Mouse (Mus musculus): Measurements from ENCODE around the gene Sox15. TPM values are rescaled to one million over a fixed set of nuclear protein-coding genes. Genes with fewer than 3 reads are reported as not detected.
"Not testable (repeated sequence)": the region's sequence is repeated elsewhere in the genome, so short reads cannot be mapped to it uniquely, and the experiment has no call there.

The Sox15 gene
- polyA plus RNA-seq, 1 experiment from 2014 or later = 0.18 TPM

- Histone ChIP-seq H3K4me1 (peaks cover 9% of the 10 kb centered on the region), H3K36me3 (no peaks in the 10 kb centered on the region), H3K9ac (no peak overlapping the region), H3K27me3 (peaks cover 8% of the 10 kb centered on the region; the same call in 1 of the 2 replicates), H3K27ac (no peak overlapping the region), H3K9me3 (replicated peaks) (no peaks in the 10 kb centered on the region), H3K4me3 (replicated peaks) (no peak overlapping the region), H3K4me2 (no peak overlapping the region)
- ATAC-seq (replicated peaks; ENCODE audit: low FRiP score) = no peak
- 82% methylated on average over 7 of the region's 7 CpGs for WGBS
These were observed 34.6 kb upstream of the Sox15 start for GRCm38 (mm10) chr11:69620394-69621081.

DNA sequence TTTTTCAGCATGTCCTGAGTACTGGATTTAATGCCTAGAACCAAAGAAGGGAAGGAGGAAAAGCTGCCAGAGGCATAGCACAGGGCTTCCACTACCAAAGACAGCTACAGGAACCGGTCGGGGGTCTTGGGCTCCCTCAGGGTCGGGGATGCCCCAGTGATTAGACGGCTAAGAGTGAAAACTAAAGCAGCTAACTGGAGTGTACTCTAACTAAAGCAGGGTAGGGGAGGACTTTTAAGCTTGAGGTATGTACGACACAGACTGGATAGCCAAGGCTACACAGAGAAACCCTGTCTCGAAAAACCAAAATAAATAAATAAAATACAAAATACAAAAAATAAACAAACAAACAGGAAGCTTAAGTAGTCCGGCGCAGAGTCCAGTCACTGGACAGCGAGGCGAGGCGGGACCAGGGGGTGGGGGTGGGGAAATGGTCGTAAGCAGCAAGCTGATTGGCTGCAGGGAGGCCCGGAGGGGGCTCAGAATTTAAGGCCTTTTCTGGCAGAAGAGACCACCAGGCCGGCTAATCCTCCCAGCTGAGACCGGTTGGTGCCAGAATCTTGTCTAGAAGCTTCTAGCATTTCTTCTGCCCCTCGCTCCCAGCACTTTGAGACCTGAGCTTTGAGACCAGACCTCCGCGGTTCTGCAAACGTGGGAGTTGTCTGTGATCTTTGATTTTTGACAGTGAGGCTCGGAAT lies 33.4 kb upstream of the Sox15 start, which contains the start of gene Sat2:
TSS of gene Sat2 (plus strand) at position 454 of the 698 bp plus-strand sequence.
- Histone ChIP-seq H3K9me3 (replicated peaks) (no peaks in the 10 kb centered on the region), H3K4me2 (peak within 1 kb of the TSS; percentile 83)
- WGBS = under 1% methylated on average over 20 of the region's 20 CpGs

DNA sequence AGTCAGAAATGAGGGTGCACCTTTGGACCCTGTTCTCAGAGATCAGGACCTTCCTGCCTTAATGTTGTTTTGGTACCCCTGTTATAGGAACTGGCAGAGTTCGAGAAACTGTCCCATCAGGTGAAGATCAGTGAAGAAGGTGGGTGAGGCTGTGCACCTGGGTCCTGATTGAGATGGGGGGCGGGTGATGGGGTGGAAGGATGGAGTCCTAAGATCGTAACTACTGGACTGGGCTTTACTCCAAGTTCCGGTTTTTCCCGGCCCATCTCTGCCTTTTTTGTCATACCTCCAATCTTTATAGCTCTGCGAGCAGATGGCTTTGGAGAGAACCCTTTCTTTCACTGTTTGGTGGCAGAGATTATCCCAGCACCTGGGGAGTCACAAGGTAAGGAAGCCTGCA lies 32.7 kb upstream of the Sox15 start:
- Histone ChIP-seq H3K36me3 (no peaks in the 10 kb centered on the region), H3K9ac (peak overlapping the region; percentile 72), H3K4me3 (replicated peaks) (peak overlapping the region; percentile 65), H3K27ac (peak overlapping the region; percentile 84), H3K9me3 (replicated peaks) (no peaks in the 10 kb centered on the region), H3K27me3 (no peaks in the 10 kb centered on the region), H3K4me1 (peaks cover 9% of the 10 kb centered on the region), H3K4me2 (peak overlapping the region; percentile 83)
- no peak; the same call in 1 of the 2 replicates for ATAC-seq (replicated peaks; ENCODE audit: low FRiP score)
- WGBS = 24% methylated on average over 6 of the region's 6 CpGs

More for the DNA sequence above, 33.4 kb upstream of the Sox15 start, which contains the start of gene Sat2:
- peak; percentile 88 for ATAC-seq (replicated peaks; ENCODE audit: low FRiP score)
- peaks cover 9% of the 10 kb centered on the region for H3K4me1 ChIP-seq
- peaks cover 4% of the 10 kb centered on the region; the same call in 1 of the 2 replicates for H3K27me3 ChIP-seq
- H3K9ac ChIP-seq = peak within 1 kb of the TSS; percentile 72
- no peaks in the 10 kb centered on the region for H3K36me3 ChIP-seq
- H3K4me3 ChIP-seq (replicated peaks) = peak within 1 kb of the TSS; percentile 65
- H3K27ac ChIP-seq = peak within 1 kb of the TSS; percentile 84

GRCm38 (mm10) chr11:69623006-69623405 lies 32.1 kb upstream of the Sox15 start:
- peak overlapping the region; percentile 83 for H3K4me2 ChIP-seq
- peaks cover 9% of the 10 kb centered on the region for H3K4me1 ChIP-seq
- no peak for ATAC-seq (replicated peaks; ENCODE audit: low FRiP score)
- H3K27me3 ChIP-seq = no peaks in the 10 kb centered on the region
- no peak overlapping the region for H3K27ac ChIP-seq
- H3K9ac ChIP-seq = no peak overlapping the region; the same call in 1 of the 2 replicates
- WGBS = 67% methylated on average over 4 of the region's 4 CpGs
- no peaks in the 10 kb centered on the region for H3K36me3 ChIP-seq
- H3K4me3 ChIP-seq (replicated peaks) = peak overlapping the region; percentile 65
- no peaks in the 10 kb centered on the region for H3K9me3 ChIP-seq (replicated peaks)

DNA sequence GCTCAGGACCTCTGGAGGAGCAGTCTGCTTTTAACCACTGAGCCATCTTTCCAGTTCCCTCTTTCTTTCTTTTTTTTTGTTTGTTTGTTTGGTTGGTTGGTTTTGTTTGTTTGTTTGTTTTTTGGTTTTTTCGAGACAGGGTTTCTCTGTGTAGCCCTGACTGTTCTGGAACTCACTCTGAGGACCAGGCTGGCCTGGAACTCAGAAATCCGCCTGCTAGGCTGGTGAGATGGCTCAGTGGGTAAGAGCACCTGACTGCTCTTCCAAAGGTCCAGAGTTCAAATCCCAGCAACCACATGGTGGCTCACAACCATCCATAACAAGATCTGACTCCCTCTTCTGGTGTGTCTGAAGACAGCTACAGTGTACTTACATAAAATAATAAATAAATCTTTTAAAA lies 30.8 kb upstream of the Sox15 start:
- H3K4me3 ChIP-seq (replicated peaks); H3K27me3 ChIP-seq; H3K27ac ChIP-seq; H3K4me2 ChIP-seq; H3K9me3 ChIP-seq (replicated peaks); H3K9ac ChIP-seq; H3K36me3 ChIP-seq; ATAC-seq (replicated peaks; ENCODE audit: low FRiP score): not testable (repeated sequence)
- whole genome bisulfite sequencing = 86% methylated on average over 2 of the region's 2 CpGs
- H3K4me1 ChIP-seq = peaks cover 11% of the 10 kb centered on the region

DNA sequence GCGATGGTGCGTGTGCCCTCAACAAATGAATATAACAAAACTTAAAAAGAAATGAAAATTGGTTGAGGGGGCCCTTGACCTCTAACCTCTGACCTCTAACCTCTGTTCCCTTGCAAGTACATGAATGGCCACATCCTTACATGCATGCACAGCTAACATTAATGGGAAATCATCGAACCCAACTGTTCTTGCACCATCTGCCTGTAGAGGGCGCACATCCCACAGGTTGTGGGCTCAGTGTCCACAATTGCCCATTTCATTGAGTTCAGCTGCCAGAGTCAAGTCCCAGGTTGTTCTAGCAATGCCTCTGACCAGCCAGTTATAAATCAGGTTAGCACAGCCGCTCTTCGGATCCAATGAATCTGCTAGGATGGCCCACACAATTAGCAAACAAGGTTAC lies 26.8 kb upstream of the Sox15 start:
- Histone ChIP-seq H3K4me2 (no peak overlapping the region), H3K36me3 (no peaks in the 10 kb centered on the region), H3K9me3 (replicated peaks) (no peaks in the 10 kb centered on the region), H3K9ac (no peak overlapping the region), H3K27me3 (no peaks in the 10 kb centered on the region), H3K27ac (no peak overlapping the region), H3K4me3 (replicated peaks) (no peak overlapping the region), H3K4me1 (peaks cover 5% of the 10 kb centered on the region; the same call in 1 of the 2 replicates)
- no peak for ATAC-seq (replicated peaks; ENCODE audit: low FRiP score)
- 35% methylated on average over 6 of the region's 6 CpGs for WGBS

GRCm38 (mm10) chr11:69629802-69630201 lies 25.3 kb upstream of the Sox15 start:
- Histone ChIP-seq H3K9me3 (replicated peaks) (no peaks in the 10 kb centered on the region), H3K27me3 (no peaks in the 10 kb centered on the region), H3K36me3 (no peaks in the 10 kb centered on the region), H3K9ac (no peak overlapping the region), H3K4me1 (peaks cover 17% of the 10 kb centered on the region), H3K4me3 (replicated peaks) (no peak overlapping the region), H3K4me2 (no peak overlapping the region), H3K27ac (no peak overlapping the region)
- 70% methylated on average over 1 of the region's 1 CpGs for WGBS
- ATAC-seq (replicated peaks; ENCODE audit: low FRiP score) = no peak

DNA sequence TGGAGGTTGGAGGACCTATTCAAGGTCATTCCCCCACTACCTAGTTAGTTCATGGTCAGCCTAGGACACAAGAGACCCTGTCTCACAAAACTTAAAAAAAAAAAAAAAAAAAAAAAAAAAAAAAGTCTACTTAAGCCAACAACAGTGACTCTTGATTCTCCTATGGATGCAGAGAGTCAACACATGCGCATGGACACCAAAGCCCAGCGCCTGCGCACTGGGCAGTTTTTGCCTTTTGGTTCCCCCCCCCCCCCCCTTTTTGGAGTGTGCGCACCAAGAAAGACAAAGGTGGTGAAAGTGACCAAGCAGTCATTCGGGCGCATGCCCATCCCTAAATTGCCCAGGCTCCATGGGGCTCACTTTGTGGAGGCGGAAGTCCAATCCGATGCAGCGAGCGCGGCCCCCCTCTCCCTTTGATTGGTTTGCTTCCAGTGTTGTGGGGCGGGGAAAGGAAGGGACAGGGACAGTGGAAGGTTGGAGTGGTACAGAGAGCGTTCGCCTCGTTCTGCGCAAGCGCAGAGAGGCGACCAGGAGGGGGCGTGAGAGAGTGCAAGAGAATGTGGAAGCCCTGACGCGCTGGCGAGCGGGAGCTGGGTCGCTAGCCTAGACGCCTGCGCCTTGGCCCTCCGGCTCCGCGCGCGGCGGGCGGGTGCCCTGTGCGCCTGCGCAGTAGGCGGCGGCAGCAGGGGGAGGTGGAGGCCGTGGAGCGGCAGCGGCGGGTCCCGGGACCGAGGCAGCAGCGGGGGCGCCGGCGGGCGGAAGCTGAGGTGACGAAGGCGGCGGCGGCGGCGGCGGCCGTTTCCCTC lies 22.6 kb upstream of the Sox15 start, which contains the start of gene Fxr2:
TSS of gene Fxr2 (plus strand) at position 707 of the 806 bp plus-strand sequence.
- H3K4me2 ChIP-seq = peak within 1 kb of the TSS; percentile 70
- peak; percentile 98 for ATAC-seq (replicated peaks; ENCODE audit: low FRiP score)
- WGBS = under 1% methylated on average over 56 of the region's 56 CpGs
- H3K9me3 ChIP-seq (replicated peaks) = no peaks in the 10 kb centered on the region
- H3K27ac ChIP-seq = peak within 1 kb of the TSS; percentile 98
- peaks cover 30% of the 10 kb centered on the region for H3K4me1 ChIP-seq
- H3K27me3 ChIP-seq = no peaks in the 10 kb centered on the region
- H3K9ac ChIP-seq = peak within 1 kb of the TSS; percentile 99
- peaks cover 8% of the 10 kb centered on the region for H3K36me3 ChIP-seq
- H3K4me3 ChIP-seq (replicated peaks) = peak within 1 kb of the TSS; percentile 99

GRCm38 (mm10) chr11:69633128-69633866 lies 21.8 kb upstream of the Sox15 start:
- under 1% methylated on average over 40 of the region's 50 CpGs for WGBS
- peaks cover 30% of the 10 kb centered on the region for H3K4me1 ChIP-seq
- H3K27me3 ChIP-seq = no peaks in the 10 kb centered on the region
- peak overlapping the region; percentile 99 for H3K9ac ChIP-seq
- H3K27ac ChIP-seq = peak overlapping the region; percentile 98
- no peaks in the 10 kb centered on the region for H3K9me3 ChIP-seq (replicated peaks)
- peak overlapping the region; percentile 99 for H3K4me3 ChIP-seq (replicated peaks)
- ATAC-seq (replicated peaks; ENCODE audit: low FRiP score) = peak; percentile 68
- peak overlapping the region; percentile 70 for H3K4me2 ChIP-seq
- H3K36me3 ChIP-seq = peaks cover 15% of the 10 kb centered on the region

DNA sequence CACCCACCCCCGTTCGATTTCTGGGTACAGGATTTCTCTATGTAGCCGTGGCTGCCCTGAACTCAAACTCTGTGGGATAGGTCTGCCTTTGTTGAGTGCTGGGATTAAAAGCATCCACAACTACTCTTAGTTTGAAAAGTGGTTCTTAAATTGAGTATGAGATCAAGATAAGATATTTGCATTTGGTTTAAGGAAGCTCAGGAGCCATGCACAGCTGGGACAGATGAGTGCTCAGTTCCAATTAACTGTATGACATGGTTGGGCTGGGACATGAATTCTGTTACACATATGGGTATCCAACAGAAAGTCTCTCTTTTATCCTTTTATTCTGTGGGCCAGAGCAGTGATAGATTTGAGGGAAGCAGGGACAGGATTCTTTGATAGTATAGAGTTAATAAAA lies 19.6 kb upstream of the Sox15 start:
- Histone ChIP-seq H3K4me1 (peaks cover 28% of the 10 kb centered on the region), H3K9ac (no peak overlapping the region), H3K36me3 (peaks cover 33% of the 10 kb centered on the region), H3K9me3 (replicated peaks) (no peaks in the 10 kb centered on the region), H3K4me2 (peak overlapping the region; percentile 70), H3K4me3 (replicated peaks) (0 out of 2 replicates have a peak overlapping the region, but pooled peaks have one; percentile 1), H3K27ac (no peak overlapping the region), H3K27me3 (no peaks in the 10 kb centered on the region)
- no peak for ATAC-seq (replicated peaks; ENCODE audit: low FRiP score)
- WGBS = 86% methylated on average over 3 of the region's 3 CpGs

DNA sequence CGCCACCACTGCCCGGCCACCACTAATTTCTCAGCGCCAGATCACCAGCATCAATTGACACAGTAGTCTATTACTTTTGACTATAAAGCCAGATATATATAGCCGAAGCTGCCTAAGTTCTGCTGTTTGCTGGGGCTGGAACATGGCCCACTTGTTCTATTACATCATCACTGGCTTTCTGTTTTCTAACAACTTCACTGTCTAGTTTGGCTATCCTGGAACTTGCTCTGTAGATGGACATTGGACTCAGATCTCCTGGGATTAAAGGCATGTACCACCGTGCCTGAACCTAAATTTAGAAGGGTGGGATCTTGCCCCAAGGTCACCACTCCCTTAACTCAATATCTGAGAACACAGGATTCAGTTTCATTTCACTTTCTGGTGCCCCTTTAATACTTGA lies 9.3 kb upstream of the Sox15 start:
- no peak for ATAC-seq (replicated peaks; ENCODE audit: low FRiP score)
- Histone ChIP-seq H3K4me1 (no peaks in the 10 kb centered on the region), H3K9ac (no peak overlapping the region), H3K36me3 (peaks cover 99% of the 10 kb centered on the region), H3K9me3 (replicated peaks) (no peaks in the 10 kb centered on the region), H3K27me3 (no peaks in the 10 kb centered on the region), H3K27ac (no peak overlapping the region), H3K4me3 (replicated peaks) (no peak overlapping the region), H3K4me2 (no peak overlapping the region)
- WGBS = 88% methylated on average over 5 of the region's 5 CpGs

All from kidney, embryonic 15.5 days (tissue).